Mouse (Mus musculus) stomach, postnatal 0 days (tissue): Measurements from ENCODE around the gene Rgs12.

Experiments
- CTCF ChIP-seq: IDR thresholded peaks from 2 replicates; pipeline ENCODE4 v1.5.1; 2016; ENCODE audit warnings: antibody characterized with exemption, low read depth, mild to moderate bottlenecking, moderate library complexity
- EP300 ChIP-seq: optimal IDR thresholded peaks from 2 replicates; pipeline ENCODE3; 2016; ENCODE audit warnings: antibody characterized with exemption

- TF ChIP-seq EP300 (no peak), CTCF (no peak)
These were observed 2.1 kb downstream of the Rgs12 start for GRCm38 (mm10) chr5:34951161-34951834.
